In genomic region chr11:61231329-61231728, GRCm38 (mm10) we compare ENCODE assay signal across 9 mouse cellular contexts. TPM values are rescaled to one million over a fixed set of nuclear protein-coding genes. Genes with fewer than 3 reads are reported as not detected.
A peak's percentile ranks its signal among the peaks of the same experiment; 100 is the strongest.
DNase-seq lines count a peak whose midpoint lies in the region; ATAC-seq lines count a peak whose summit lies in the region.
"Had no signal": no experiment of that assay in that cellular context is flagged by ENCODE, and none has a peak within 500 bp of the region (broad histone marks: within the 10 kb centered on the region; RNA-seq: fewer than 3 reads in every experiment).

No protein-coding gene starts in this region.

- no peaks in the 10 kb centered on the region for H3K36me3 ChIP-seq in midbrain, embryonic 12.5 days

- H3K4me3 ChIP-seq in midbrain, embryonic 12.5 days: no peak overlapping the region
- H3K4me3 ChIP-seq: megakaryocyte, embryonic 14.5 days had no signal

- no peak for ATAC-seq in cerebellum, adult (ENCODE audit: insufficient number of reproducible peaks, low FRiP score, low TSS enrichment)
- no peak for ATAC-seq in midbrain, embryonic 12.5 days (ENCODE audit: low FRiP score, low read depth)

- intact Hi-C loops in left cerebral cortex, postnatal 14 days (cut with DNase I): no loop called here

- no peaks in the 10 kb centered on the region for H3K27me3 ChIP-seq in midbrain, embryonic 12.5 days

- WGBS in midbrain, embryonic 12.5 days: 18% methylated on average over 9 of the region's 9 CpGs

- H3K4me1 ChIP-seq in midbrain, embryonic 12.5 days: 0 out of 2 replicates have a peak, but pooled peaks cover 5% of the 10 kb centered on the region

- no peak overlapping the region for H3K27ac ChIP-seq in midbrain, embryonic 12.5 days (replicated peaks)

- H3K4me2 ChIP-seq in midbrain, embryonic 12.5 days (replicated peaks): peak overlapping the region; percentile 16; the same call in 1 of the 2 replicates

- peak; percentile 55 for DNase-seq in cerebellum, adult 11 months
- peak; percentile 30 to 59 for DNase-seq in cerebellum, postnatal 4 days (ENCODE audit: low spot score in 2 of 2)
- peak; percentile 55 for DNase-seq in gastrocnemius, postnatal 25 days
- peak; percentile 64 for DNase-seq in induced T-regulatory cell, adult 2 months (ENCODE audit: low read depth)
- peak; percentile 30 to 55 for DNase-seq in left cerebral cortex, postnatal 14 days (ENCODE audit: low spot score in 2 of 2)
- peak; percentile 48 for DNase-seq in skeletal muscle tissue, adult 2 months (ENCODE audit: low read depth, low spot score)

- peak overlapping the region; percentile 6; the same call in 1 of the 2 replicates for H3K9ac ChIP-seq in midbrain, embryonic 12.5 days (replicated peaks)

- H3K9me3 ChIP-seq in midbrain, embryonic 12.5 days: no peaks in the 10 kb centered on the region
- H3K9me3 ChIP-seq: megakaryocyte, embryonic 14.5 days had no signal

RNA-seq across cellular contexts. Expression of gene Aldh3a1, which starts 24.0 kb away (rescaled TPM):
- total RNA-seq in gastrocnemius, postnatal 25 days (2021): under 1 TPM; 0.15 to 0.21 TPM
- total RNA-seq in left cerebral cortex, postnatal 14 days (2021): 1 to 10 TPM; 1.5 to 1.7 TPM
- polyA plus RNA-seq in midbrain, embryonic 12.5 days (2016; fragmentation: Nextera tagmentation; extraction: Ambion mirVana): not detected in 2 replicates

RNA-seq across cellular contexts. Expression of gene Aldh3a2, which starts 35.9 kb away (rescaled TPM):
- total RNA-seq in gastrocnemius, postnatal 25 days (2021): 10 to 100 TPM; 12.6 to 12.8 TPM
- 10 to 100 TPM; 45.2 to 50.3 TPM for total RNA-seq in left cerebral cortex, postnatal 14 days (2021)
- polyA plus RNA-seq in midbrain, embryonic 12.5 days (2016; fragmentation: Nextera tagmentation; extraction: Ambion mirVana): 25.3 and 28.5 TPM in 2 replicates

RNA-seq across cellular contexts. Expression of gene Usp22, which starts 56.5 kb away (rescaled TPM):
- total RNA-seq in gastrocnemius, postnatal 25 days (2021): 10 to 100 TPM; 14.0 TPM
- total RNA-seq in left cerebral cortex, postnatal 14 days (2021): 100 to 1,000 TPM; 275 to 287 TPM
- 338 and 345 TPM in 2 replicates for polyA plus RNA-seq in midbrain, embryonic 12.5 days (2016; fragmentation: Nextera tagmentation; extraction: Ambion mirVana)

Comparison
In these comparisons a context has a peak if more than half of its experiments do, and no peak if none do; other contexts are left out.
1. RNA of gene Usp22, which starts 56.5 kb away (total RNA-seq): 275 to 287 TPM in left cerebral cortex, postnatal 14 days; 14.0 TPM in gastrocnemius, postnatal 25 days; every median in the first group is over 10 times any median in the second.
2. Peak in every context shown above with its lines, with median percentiles within 50 percentile points of each other: DNase-seq.